Mouse (Mus musculus) WW6 (cell line): ENCODE results near the gene Spg7.
A peak's percentile ranks its signal among the peaks of the same experiment; 100 is the strongest.
"Not testable (repeated sequence)": the region's sequence is repeated elsewhere in the genome, so short reads cannot be mapped to it uniquely, and the experiment has no call there.

Source experiments
- DNase-seq: peaks from one replicate; pipeline ENCODE4 v3.0.0-alpha.2; 2013; ENCODE audit warnings: low read depth, low spot score

Gene Spg7

DNA sequence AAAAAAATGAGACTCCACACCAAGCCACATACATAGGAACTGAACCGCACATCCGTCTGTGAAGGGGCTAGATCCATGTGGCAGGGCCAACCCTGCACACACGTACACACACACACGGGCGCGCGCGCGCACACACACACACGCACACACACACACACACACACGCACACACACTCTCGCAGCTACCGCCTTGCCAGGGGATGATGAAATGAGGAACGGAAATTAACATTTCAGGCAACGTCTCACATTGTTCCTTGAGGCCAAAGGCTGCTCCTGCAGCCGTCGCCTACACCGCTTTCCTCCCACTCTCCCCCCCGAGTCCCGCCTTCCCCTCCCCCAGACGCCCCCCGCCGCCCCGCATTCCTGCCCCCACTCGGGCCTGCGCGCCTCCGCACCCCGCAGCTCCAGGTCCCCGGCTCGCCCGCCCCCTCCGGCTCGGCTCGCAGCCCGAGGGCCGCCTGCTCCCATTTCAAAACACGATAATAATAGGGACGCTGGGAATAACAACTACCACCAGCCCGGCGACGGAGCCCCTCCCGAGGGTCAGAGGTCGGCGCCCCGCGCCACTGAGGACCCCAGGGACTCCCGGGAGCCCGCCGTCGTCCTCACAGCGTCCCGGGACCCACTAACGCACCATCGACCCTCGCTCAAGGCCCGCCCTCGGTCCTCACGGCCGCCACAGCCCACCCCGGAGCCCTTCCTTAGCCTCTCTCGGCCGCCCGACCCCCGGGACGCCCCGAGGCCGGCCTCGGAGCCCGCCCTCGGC lies 21.6 kb upstream of the Spg7 start:
- no peak for DNase-seq

GRCm38 (mm10) chr8:123041774-123042105 lies 21.0 kb upstream of the Spg7 start:
- DNase-seq: no peak

DNA sequence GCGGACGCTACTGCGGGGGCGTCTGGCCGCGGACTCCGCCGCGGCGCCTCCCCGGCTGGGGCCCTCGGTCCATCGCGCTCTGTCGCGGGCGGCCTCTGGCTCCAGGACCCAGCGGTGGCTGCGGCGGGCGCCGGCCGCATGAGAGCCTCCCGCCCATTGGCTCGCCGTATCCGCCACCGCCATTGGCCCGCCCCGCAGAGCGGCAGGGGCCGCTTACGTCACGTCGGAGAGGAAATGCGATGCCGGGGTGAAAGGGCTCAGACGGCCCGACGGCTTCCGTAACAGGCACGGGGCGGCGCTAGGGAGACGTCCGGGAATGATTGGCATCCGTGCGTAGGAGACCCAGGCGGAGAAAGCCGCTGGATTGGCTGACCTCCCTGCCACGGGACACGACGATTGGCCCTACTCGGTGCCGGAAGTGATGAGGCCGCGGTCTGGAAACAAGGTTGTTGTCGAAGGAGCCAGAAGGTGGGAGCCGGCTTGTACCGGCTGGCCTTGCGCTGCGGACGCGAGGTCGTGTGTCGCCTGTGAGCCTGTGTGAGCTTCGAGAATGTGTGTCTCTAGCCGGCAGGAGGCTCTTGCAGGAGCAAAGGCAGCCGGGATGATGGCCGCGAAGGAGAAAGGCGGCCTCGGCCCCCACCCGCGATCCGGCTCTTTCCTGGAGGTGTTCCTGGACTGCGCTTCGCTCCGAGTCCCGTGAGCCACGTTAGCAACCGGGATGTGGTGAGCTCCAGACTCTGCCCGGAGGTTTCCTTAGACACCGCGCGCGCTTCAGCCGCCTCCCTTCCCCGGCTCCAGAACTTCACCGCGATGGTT lies 20.4 kb upstream of the Spg7 start, which contains the start of gene Ankrd11:
Gene Ankrd11, minus strand, starts transcription at position 120 of the 816 bp plus-strand sequence.
- DNase-seq: peak; percentile 100

- no peak for DNase-seq
Measured at GRCm38 (mm10) chr8:123042974-123043625, 19.6 kb upstream of the Spg7 start.

DNA sequence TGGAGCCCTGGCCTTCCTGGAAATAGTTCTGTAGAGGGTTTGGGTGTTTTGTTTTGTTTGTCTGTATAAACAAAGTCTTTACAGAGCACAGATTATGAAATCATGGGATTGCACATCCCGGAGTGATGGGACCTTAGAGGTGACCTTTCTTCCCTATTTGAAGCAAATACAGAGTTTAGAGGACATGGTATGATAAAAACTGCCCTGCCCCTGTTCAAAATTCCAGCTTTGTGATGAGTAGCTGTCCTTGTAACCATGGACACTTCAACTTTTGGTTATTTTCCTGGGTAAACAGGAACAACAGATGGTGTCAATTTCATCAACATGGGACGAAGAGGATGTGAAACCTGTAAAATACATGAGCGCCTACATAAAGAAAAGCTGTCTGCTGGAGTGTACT lies 18.8 kb upstream of the Spg7 start:
- DNase-seq: no peak

DNA sequence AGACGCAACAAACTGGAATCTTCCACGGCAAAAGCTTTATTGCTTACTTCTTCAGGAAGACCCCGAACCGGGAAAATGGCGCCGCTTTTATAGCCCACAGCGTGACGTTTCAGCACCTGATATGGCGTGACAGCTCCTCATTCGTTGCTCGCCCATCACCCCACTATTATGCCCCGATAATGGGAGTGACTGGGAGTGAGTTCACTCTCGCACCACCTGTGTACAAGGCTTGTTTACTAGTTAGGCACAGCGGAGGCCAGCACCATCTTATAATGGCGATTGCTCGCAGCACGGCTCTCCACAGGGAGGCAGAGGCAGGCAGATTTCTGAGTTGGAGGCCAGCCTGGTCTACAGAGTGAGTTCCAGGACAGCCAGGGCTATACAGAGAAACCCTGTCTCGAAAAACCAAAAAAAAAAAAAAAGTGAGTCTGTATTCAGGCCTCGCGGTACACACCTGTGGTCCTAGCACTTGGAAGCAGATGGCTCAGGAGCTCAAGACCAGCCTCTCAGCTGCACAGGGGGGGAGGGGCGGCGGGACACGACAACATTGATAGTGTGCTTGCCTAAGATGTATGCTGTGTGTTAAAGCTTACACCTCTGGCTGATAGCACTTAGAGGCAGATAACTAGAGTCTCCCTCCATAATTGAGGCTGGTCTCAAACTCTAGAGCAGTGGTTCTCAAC lies 17.9 kb upstream of the Spg7 start:
- not testable (repeated sequence) for DNase-seq

GRCm38 (mm10) chr8:123046706-123047105 lies 16.0 kb upstream of the Spg7 start:
- DNase-seq: no peak

GRCm38 (mm10) chr8:123047827-123048226 lies 14.9 kb upstream of the Spg7 start:
- no peak for DNase-seq

GRCm38 (mm10) chr8:123048402-123048801 lies 14.3 kb upstream of the Spg7 start:
- no peak for DNase-seq

- no peak for DNase-seq
Measured at GRCm38 (mm10) chr8:123051458-123051857, 11.3 kb upstream of the Spg7 start.

DNA sequence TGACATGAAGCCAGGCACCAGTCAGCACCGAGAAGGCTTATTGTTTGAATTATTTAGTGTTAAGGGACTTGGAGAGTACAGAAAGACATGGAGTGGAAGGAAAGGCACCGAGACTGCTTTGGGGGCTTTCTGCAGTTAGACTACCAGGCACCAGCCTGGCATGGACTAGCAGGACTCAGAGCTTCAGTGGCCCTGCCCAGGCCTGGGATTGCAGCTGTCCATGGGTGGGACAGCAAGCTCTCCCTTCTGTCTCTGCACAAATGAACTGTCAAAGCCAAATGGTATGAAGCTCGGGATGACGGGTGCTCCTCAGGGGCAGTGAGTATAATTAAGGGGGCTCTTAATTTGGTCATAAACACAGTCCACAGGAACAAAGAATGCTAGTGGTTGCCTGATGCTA lies 1.3 kb downstream of the Spg7 start:
- DNase-seq: no peak

- DNase-seq: no peak
Measured at GRCm38 (mm10) chr8:123064809-123065213, 2.1 kb downstream of the Spg7 start.

DNA sequence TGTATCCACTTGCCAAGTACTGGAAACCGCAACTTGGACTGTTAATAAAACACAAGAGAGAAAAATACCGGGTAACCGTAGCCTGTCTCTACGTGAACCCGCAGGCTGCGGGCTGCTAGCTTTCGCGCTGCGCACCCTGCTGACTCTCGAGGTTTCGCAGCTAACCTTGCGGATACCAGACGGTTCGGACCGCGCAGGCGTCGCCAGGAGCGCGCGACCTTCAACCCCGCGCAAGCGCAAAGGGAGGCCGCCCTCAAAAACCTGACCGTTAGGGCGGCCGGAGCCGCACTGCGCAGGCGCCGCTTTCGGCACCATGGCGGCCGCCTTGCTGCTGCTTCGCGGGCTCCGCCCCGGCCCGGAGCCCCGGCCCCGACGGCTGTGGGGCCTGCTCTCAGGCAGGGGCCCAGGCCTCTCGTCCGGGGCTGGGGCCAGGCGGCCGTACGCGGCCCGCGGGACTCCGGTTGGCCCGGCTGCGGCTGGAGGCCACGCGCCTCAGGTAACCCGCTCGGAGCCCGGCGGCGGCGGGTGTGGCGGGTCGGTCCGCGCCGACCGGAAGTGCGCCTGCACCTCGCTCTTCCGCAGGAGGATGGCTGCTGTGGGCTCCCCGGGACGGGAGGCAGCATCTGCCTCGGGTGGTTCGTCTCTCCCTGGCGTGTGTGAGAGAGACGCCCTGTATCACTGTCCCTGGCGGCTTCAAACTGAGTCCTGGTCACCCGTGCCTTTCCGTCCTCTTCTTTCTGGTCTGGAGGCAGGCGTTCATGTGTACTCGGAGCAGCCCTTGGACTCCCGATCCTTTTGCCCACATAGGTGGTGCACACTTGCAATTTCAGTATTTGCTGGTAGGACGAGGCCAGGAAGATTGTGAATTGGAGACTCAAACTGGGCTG lies 2.7 kb downstream of the Spg7 start:
- DNase-seq: peak; percentile 95

GRCm38 (mm10) chr8:123066101-123066683 lies 3.5 kb downstream of the Spg7 start:
- no peak for DNase-seq

- DNase-seq: no peak
Measured at GRCm38 (mm10) chr8:123071176-123071575, 8.4 kb downstream of the Spg7 start.

DNA sequence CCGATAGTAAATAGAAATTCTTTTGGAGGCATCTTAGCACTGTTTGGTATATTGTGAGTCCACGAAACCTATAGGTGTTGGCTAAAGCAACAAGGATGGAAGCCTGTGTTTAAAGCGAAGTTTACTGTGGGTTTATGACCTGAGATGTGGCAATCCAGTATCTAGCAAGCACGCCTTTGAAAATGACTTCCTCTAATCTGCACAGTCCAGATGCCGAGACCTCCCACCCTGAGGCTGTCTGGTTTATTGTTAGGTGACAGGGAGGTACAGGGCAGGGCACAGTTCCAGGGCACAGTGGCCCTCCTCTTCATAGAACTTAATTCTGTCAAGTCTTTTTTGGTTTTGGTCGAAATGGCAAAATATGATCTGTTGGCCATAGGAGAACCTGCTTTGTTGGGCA lies 14.5 kb downstream of the Spg7 start:
- DNase-seq: no peak

DNA sequence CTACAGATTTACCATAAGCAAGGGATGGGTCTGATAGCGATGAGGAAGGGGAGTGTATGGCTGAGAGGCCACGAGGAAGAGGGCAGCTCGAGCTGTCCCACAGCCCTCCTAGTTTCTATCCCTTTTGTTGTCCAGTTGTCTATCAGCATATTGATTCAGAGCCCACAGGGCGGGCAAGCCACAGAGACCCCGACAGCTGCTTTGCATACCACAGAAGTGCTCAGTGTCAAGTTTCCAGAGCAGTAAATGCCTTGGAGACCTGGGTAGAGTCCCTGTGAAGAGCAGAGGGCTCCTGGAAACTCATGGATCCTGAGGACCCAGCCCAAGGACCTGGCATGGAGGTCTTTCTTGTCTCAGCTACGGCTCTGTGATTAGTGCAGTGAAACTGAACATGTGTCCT lies 20.3 kb downstream of the Spg7 start:
- no peak for DNase-seq

GRCm38 (mm10) chr8:123083610-123084009 lies 20.9 kb downstream of the Spg7 start:
- no peak for DNase-seq

DNA sequence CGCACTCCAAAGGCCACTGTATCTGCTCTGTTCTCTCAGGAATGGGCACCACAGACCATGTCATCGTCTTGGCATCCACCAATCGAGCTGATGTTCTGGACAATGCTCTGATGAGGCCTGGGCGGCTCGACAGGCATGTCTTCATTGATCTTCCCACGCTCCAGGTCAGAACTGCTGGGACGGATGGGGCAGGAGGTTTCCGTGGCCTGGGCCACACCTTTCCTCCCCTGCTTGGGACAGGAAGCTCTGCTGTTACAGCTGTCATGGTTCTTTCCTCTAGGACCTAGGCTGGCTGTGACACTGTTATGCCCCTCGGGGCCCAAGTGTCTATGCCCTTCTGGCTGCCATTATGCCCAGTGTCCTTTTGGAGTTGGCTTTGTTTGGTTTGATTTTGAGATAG lies 24.5 kb downstream of the Spg7 start:
- DNase-seq: no peak

- no peak for DNase-seq
Measured at GRCm38 (mm10) chr8:123097216-123097615, 34.5 kb downstream of the Spg7 start.
